Mouse (Mus musculus) olfactory bulb, adult 2 months (tissue): Measurements from ENCODE around the gene Lpo. TPM values are rescaled to one million over a fixed set of nuclear protein-coding genes. Genes with fewer than 3 reads are reported as not detected.
"Not testable (repeated sequence)": the region's sequence is repeated elsewhere in the genome, so short reads cannot be mapped to it uniquely, and the experiment has no call there.

ENCODE experiments used
- H3K27ac ChIP-seq: fragments of 200-500 bp; 2 replicates; pipeline ENCODE4 v1.5.1; 2012; ENCODE audit warnings: low read depth, low read length; ENCODE audit not compliant: insufficient read depth
- H3K4me1 ChIP-seq: fragments of 200-500 bp; 2 replicates; pipeline ENCODE4 v1.6.1; 2012; ENCODE audit warnings: low read length; ENCODE audit not compliant: control insufficient read depth, insufficient read depth
- H3K4me3 ChIP-seq: fragments of 200-500 bp; 2 replicates; pipeline ENCODE4 v1.5.1; 2012; ENCODE audit warnings: mild to moderate bottlenecking, low read depth, low read length, moderate library complexity; ENCODE audit not compliant: insufficient read depth
- CTCF ChIP-seq: fragments of 200-500 bp; IDR thresholded peaks from 2 replicates; pipeline ENCODE4 v1.5.1; 2012; ENCODE audit warnings: low read depth, mild to moderate bottlenecking, low read length, moderate library complexity; ENCODE audit not compliant: insufficient read depth
- POLR2A ChIP-seq: fragments of 200-500 bp; IDR thresholded peaks from 2 replicates; pipeline ENCODE4 v1.6.1; 2012; ENCODE audit warnings: mild to moderate bottlenecking, low read depth, low read length, moderate library complexity; ENCODE audit not compliant: insufficient read depth
- WGBS: fragments of 180-500 bp; shearing (Covaris S2); methylation state at CpG from one replicate; pipeline ENCODE4 v1.1.7; 2018; 5-methylcytosine and 5-hydroxymethylcytosine counted together
- polyA plus RNA-seq: library from polyadenylated mRNA; stranded (reverse); fragments of >200 nt; gene quantifications from 2 replicates; pipeline ENCODE4 v1.2.4, GENCODE M21; 2012; ENCODE audit warnings: low replicate concordance; ENCODE audit not compliant: missing spikeins, insufficient read depth, insufficient read length

The Lpo gene
- polyA plus RNA-seq, result not detected in 2 replicates

DNA sequence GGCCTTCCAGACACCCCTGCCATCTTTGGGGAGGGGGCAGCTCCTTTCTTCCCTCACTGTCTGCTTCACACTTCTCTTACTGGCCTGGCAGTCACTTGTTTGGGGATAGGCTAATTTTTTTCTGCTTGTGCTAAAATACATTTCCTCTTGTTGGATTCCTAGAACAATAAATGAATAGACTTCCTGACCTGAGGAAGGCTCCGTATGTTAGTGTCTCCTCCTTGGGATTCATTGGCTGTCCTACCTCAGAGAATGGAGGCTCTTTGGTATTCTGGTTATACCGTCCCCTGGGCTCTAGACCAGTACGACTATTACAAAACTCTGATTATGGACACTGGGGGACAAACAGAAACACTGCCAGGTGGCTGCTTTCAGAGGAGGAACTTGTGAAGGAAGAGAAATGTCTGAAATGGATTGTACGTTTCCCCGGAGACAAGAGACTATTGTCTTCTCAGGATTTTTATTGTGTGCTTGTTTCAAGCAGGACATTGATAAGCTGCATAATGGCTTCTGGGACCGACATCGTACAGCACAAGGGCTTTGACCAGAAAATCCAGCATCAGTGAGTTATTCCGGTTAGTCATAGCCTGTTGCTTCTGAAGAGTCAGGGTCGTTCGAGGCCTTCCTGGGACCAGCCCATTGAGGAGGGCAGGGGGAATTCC lies at the start of gene Lpo:
Lpo (minus strand) TSS at position 51 of the 662 bp plus-strand sequence.
- WGBS, result 43% methylated on average over 10 of the region's 10 CpGs
- no peak within 1 kb of the TSS for H3K27ac ChIP-seq

GRCm38 (mm10) chr11:87875436-87875835 lies 47.3 kb upstream of the Lpo start, which contains the start of gene Epx:
Gene Epx, minus strand, starts transcription at chr11:87875536.
- WGBS, result 78% methylated on average over 6 of the region's 6 CpGs
- Histone ChIP-seq H3K27ac (no peak within 1 kb of the TSS), H3K4me1 (no peaks in the 10 kb centered on the region), H3K4me3 (no peak within 1 kb of the TSS)
- TF ChIP-seq POLR2A, result no peak

More for the DNA sequence above, at the start of gene Lpo:
- TF ChIP-seq POLR2A (no peak), CTCF (no peak)
- H3K4me1 ChIP-seq, result peaks cover 2% of the 10 kb centered on the region; the same call in 1 of the 2 replicates
- H3K4me3 ChIP-seq, result no peak within 1 kb of the TSS

DNA sequence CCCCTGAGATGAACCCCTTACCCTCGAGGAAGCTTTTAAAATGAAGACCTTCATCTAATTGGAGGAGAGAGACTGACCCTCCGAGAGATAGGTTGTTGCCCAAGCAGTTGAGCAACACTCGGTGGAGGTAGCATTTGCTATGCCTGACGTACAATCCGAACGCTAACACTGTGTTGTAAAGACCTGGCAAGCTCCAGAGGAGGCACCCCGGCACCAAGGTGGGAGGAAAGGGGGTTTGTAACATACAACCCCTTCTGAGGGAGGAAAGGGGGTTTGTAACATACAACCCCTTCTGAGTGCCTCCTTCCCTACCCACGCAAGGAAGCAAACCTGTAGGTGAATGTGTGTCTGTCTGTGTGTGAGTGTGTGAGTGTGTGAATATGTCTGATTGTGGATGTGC lies 43.7 kb upstream of the Lpo start:
- Histone ChIP-seq H3K27ac (no peak overlapping the region), H3K4me3 (no peak overlapping the region), H3K4me1 (no peaks in the 10 kb centered on the region)
- WGBS, result 27% methylated on average over 8 of the region's 8 CpGs
- TF ChIP-seq POLR2A (no peak), CTCF (no peak)

- H3K4me1 ChIP-seq, result no peaks in the 10 kb centered on the region
- TF ChIP-seq CTCF, result no peak
- TF ChIP-seq POLR2A, result no peak
- no peak overlapping the region for H3K4me3 ChIP-seq
- 93% methylated on average over 2 of the region's 2 CpGs for WGBS
- H3K27ac ChIP-seq, result no peak overlapping the region
Measured at GRCm38 (mm10) chr11:87870096-87870495, 42.0 kb upstream of the Lpo start.

- WGBS, result 82% methylated on average over 1 of the region's 2 CpGs
- not testable (repeated sequence) for H3K4me3 ChIP-seq, H3K27ac ChIP-seq, H3K4me1 ChIP-seq
Measured at GRCm38 (mm10) chr11:87866891-87867290, 38.8 kb upstream of the Lpo start.

DNA sequence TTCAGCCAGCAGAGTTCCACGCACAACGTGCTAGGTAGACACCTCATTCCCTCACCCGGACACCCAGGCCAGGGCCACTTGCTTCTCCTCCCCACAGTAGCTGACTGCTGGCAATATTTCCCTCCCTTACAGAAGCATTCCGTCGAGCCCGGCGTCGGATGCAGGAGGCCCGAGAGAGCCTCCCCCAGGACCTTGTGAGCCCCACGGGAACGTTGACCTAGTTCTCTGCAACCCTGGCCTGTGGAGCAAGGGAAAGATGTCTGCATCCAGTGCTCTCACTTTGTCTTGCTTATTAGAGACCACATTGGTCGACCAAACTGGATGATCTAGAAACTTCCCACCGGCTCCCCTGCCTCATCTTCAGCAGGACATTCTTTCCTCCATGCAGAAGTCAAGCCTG lies 34.7 kb upstream of the Lpo start:
- 96% methylated on average over 13 of the region's 13 CpGs for WGBS
- H3K27ac ChIP-seq, result no peak overlapping the region
- no peak for TF ChIP-seq CTCF
- TF ChIP-seq POLR2A, result no peak
- H3K4me1 ChIP-seq, result no peaks in the 10 kb centered on the region
- H3K4me3 ChIP-seq, result no peak overlapping the region

- WGBS, result 86% methylated on average over 9 of the region's 9 CpGs
- TF ChIP-seq POLR2A (no peak), CTCF (no peak)
- H3K4me3 ChIP-seq, result no peak overlapping the region
- no peak overlapping the region for H3K27ac ChIP-seq
- H3K4me1 ChIP-seq, result no peaks in the 10 kb centered on the region
Measured at GRCm38 (mm10) chr11:87860426-87860825, 32.3 kb upstream of the Lpo start.

DNA sequence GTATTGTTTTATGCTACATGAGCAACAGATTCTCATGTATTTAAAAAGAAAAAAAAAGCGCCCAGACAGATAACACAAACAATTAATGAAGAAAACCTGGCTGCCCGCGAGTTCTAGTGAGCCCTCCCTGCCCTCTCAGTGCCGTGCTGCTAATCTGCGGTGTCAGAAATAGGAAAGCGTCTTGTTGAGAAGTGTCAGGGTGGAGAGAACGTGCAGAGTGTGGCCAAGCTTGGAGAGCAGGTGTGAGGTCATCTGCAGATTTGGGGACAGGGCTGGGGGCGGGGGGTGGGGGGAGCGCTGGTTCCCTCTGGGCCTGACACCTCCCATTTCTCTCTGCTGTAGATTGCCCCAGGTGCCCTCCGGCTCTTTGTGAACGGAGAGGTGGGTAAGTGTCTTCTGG lies 31.2 kb upstream of the Lpo start:
- no peak overlapping the region for H3K27ac ChIP-seq
- H3K4me3 ChIP-seq, result no peak overlapping the region
- no peak for TF ChIP-seq CTCF
- TF ChIP-seq POLR2A, result no peak
- WGBS, result 94% methylated on average over 11 of the region's 11 CpGs
- H3K4me1 ChIP-seq, result no peaks in the 10 kb centered on the region

- peaks cover 6% of the 10 kb centered on the region; the same call in 1 of the 2 replicates for H3K4me1 ChIP-seq
Measured at GRCm38 (mm10) chr11:87854550-87854949, 26.5 kb upstream of the Lpo start.

GRCm38 (mm10) chr11:87853597-87853954 lies 25.5 kb upstream of the Lpo start:
- TF ChIP-seq POLR2A (no peak), CTCF (no peak)
- peak overlapping the region; percentile 60 for H3K4me3 ChIP-seq
- H3K4me1 ChIP-seq, result peaks cover 6% of the 10 kb centered on the region; the same call in 1 of the 2 replicates
- WGBS, result 17% methylated on average over 8 of the region's 8 CpGs
- peak overlapping the region; percentile 47 for H3K27ac ChIP-seq

More at GRCm38 (mm10) chr11:87854550-87854949, 26.5 kb upstream of the Lpo start:
- Histone ChIP-seq H3K27ac (no peak overlapping the region), H3K4me3 (no peak overlapping the region)
- no peak for TF ChIP-seq CTCF
- no peak for TF ChIP-seq POLR2A
- 85% methylated on average over 7 of the region's 7 CpGs for WGBS
